Mouse (Mus musculus): ENCODE results near the gene Ppp1r15b. TPM values are rescaled to one million over a fixed set of nuclear protein-coding genes. Genes with fewer than 3 reads are reported as not detected.

Gene Ppp1r15b
- polyA plus RNA-seq, 1 experiment from 2014 or later = 45.7 TPM

DNA sequence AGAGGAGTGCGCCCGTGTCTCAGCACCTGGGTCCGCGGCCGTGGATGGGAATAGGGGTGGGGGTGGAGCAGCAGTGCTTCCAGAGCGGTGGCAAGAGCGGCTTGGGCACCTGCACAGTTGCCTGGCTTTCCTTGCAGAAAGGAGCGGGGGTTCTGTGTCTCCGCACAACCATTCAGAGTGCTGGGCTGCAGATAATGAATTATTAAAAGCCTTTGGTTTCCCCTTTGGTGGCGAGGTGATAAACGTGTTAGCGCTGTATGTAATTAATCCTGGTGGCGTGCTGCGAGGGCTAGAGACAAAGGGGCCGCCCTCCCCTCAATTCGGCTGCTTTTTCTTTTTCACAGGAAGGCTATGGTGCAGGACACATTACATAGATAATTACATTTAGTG, 51.8 kb downstream of the Ppp1r15b start:
- Histone ChIP-seq H3K4me2 (replicated peaks; ENCODE audit: low read depth, low read length) (peak overlapping the region; percentile 72), H3K27ac (ENCODE audit: low read length) (no peak overlapping the region)
- 1% methylated on average over 16 of the region's 16 CpGs for WGBS

DNA sequence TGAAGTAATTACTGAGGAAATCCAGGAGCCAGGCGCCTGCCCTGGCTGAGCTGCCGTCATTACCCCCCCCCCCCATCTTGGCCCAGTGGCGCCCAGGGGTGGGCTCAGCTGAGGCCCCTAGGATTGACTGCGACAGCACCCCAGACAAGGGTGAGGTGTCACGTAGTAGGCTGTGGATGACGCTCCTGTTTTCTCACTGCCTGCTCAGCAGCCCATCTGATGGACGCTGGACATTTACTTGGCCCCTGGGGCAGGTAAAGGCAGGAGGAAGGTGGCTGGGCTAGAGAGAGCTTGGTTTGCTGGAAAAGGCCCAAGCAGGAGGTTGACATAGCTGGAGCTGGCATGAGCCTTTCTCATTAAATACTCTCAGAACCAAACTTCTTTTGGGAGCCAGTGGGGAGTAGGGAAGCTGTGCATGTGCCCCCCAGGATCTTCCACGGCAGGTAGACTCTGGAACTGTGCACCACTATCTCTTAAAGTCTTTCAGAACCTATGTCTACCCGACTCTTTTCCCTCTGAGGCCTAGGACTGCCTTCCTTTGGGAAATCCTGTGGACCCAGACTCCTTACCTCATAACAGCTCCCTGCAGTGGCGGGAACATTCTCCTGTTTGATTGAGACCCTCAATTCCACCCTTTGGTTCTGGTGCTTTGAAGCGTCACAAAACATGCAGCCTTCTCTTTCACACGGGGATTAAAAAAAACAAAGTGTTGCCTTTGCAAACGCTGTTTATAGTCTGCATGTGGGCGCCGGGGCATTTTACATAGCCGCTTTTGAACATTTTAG, 52.4 kb downstream of the Ppp1r15b start:
- no peak overlapping the region for H3K27ac ChIP-seq (ENCODE audit: low read length)
- no peaks in the 10 kb centered on the region for H3K36me3 ChIP-seq (ENCODE audit: insufficient read depth, low read length)
- peaks cover 25% of the 10 kb centered on the region for H3K4me1 ChIP-seq (ENCODE audit: insufficient read depth, low read length)
- 30% methylated on average over 16 of the region's 16 CpGs for WGBS
- no peak overlapping the region for H3K9ac ChIP-seq (replicated peaks; ENCODE audit: low read length)
- ATAC-seq (ENCODE audit: low FRiP score, low TSS enrichment) = 0 out of 2 replicates have a peak, but pooled peaks have one; percentile 7
- H3K9me3 ChIP-seq (ENCODE audit: low read length) = no peaks in the 10 kb centered on the region
- H3K4me3 ChIP-seq (ENCODE audit: low read length) = no peak overlapping the region; the same call in 1 of the 2 replicates
- peak overlapping the region; percentile 72 for H3K4me2 ChIP-seq (replicated peaks; ENCODE audit: low read depth, low read length)
- H3K27me3 ChIP-seq (ENCODE audit: insufficient read depth, low read length) = peaks cover 21% of the 10 kb centered on the region

More for the DNA sequence above, 51.8 kb downstream of the Ppp1r15b start:
- Histone ChIP-seq H3K9ac (replicated peaks; ENCODE audit: low read length) (peak overlapping the region; percentile 48; the same call in 1 of the 2 replicates), H3K27me3 (ENCODE audit: insufficient read depth, low read length) (peaks cover 21% of the 10 kb centered on the region), H3K36me3 (ENCODE audit: insufficient read depth, low read length) (no peaks in the 10 kb centered on the region), H3K4me1 (ENCODE audit: insufficient read depth, low read length) (peaks cover 22% of the 10 kb centered on the region), H3K9me3 (ENCODE audit: low read length) (no peaks in the 10 kb centered on the region), H3K4me3 (ENCODE audit: low read length) (peak overlapping the region; percentile 49)
- 0 out of 2 replicates have a peak, but pooled peaks have one; percentile 4 for ATAC-seq (ENCODE audit: low FRiP score, low TSS enrichment)

DNA sequence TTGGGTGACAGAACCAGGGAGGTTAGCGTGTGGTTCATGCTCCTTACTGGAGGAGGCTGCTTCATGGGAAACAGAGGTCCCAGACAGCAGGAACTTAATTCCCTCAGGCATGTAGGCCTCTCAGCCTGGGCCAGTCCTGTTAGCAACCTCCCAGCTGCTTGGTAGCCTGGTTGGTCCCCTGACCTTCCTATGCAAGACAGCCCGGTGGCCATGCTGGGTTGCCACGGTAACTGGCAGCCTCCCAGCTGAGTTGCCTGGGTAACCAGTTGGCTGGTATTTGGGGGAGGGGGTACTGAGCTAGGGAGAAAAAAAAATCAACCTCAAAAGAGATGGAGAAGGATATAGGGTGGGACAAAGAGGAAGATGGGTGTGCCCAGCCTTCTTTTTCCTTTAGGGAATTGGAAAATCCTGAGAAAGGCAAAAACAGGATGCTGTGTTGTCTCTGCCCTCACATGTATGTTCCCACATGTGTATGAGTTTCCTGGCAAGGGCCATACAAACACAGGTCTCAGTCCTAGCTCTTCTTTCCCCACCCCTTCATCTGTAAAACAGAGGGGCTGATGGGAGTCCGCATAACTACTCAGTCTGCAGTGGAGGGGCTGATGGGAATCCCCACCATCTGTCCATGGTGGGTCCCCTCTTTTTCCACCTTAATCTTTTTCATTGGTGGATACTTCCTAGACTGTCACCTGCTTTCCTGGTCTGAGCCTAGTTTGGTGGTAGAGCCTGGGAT, 57.2 kb downstream of the Ppp1r15b start:
- WGBS = 30% methylated on average over 4 of the region's 4 CpGs
- no peak for ATAC-seq (ENCODE audit: low FRiP score, low TSS enrichment)
- no peak overlapping the region for H3K27ac ChIP-seq (ENCODE audit: low read length)
- no peaks in the 10 kb centered on the region for H3K9me3 ChIP-seq (ENCODE audit: low read length)
- H3K4me3 ChIP-seq (ENCODE audit: low read length) = no peak overlapping the region
- no peak overlapping the region for H3K9ac ChIP-seq (replicated peaks; ENCODE audit: low read length)
- H3K4me1 ChIP-seq (ENCODE audit: insufficient read depth, low read length) = peaks cover 6% of the 10 kb centered on the region
- peaks cover 4% of the 10 kb centered on the region; the same call in 1 of the 2 replicates for H3K27me3 ChIP-seq (ENCODE audit: insufficient read depth, low read length)
- H3K4me2 ChIP-seq (replicated peaks; ENCODE audit: low read depth, low read length) = no peak overlapping the region
- H3K36me3 ChIP-seq (ENCODE audit: insufficient read depth, low read length) = no peaks in the 10 kb centered on the region

DNA sequence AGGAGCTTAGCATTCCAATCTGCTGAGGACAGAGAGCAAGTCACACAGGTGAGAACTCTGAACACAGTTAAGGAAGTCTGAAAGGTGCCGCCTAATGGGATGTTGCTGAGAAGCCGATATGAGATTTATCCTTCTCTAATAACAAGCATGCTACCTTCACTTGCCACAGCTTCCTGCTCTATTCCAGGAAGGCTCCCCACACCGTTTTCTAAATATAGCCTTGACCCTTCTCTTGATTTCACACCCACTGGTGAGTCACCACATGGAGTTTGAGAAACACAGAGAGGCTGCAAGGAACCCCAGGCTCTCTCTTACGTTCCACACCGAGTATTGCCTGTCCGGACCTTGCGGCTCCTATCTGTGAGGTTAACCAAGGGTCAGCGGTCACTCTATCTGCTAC, 57.8 kb downstream of the Ppp1r15b start:
- peaks cover 10% of the 10 kb centered on the region for H3K4me1 ChIP-seq (ENCODE audit: insufficient read depth, low read length)
- ATAC-seq (ENCODE audit: low FRiP score, low TSS enrichment) = no peak
- H3K9me3 ChIP-seq (ENCODE audit: low read length) = no peaks in the 10 kb centered on the region
- no peaks in the 10 kb centered on the region; the same call in 1 of the 2 replicates for H3K27me3 ChIP-seq (ENCODE audit: insufficient read depth, low read length)
- H3K36me3 ChIP-seq (ENCODE audit: insufficient read depth, low read length) = no peaks in the 10 kb centered on the region
- no peak overlapping the region for H3K27ac ChIP-seq (ENCODE audit: low read length)
- WGBS = 81% methylated on average over 8 of the region's 8 CpGs
- no peak overlapping the region for H3K9ac ChIP-seq (replicated peaks; ENCODE audit: low read length)
- no peak overlapping the region for H3K4me2 ChIP-seq (replicated peaks; ENCODE audit: low read depth, low read length)
- H3K4me3 ChIP-seq (ENCODE audit: low read length) = no peak overlapping the region

Other genes starting within 250 kb of the Ppp1r15b start
- 27.2 and 29.0 TPM in 2 replicates for gene Mdm4, start 100.6 kb upstream of the Ppp1r15b start, polyA plus RNA-seq (2015; fragmentation: Nextera tagmentation; extraction: Ambion mirVana)
- gene Pik3c2b, start 85.5 kb upstream of the Ppp1r15b start, polyA plus RNA-seq (2015; fragmentation: Nextera tagmentation; extraction: Ambion mirVana) = 5.1 and 5.8 TPM in 2 replicates
- gene Plekha6, start 33.1 kb downstream of the Ppp1r15b start, polyA plus RNA-seq (2015; fragmentation: Nextera tagmentation; extraction: Ambion mirVana) = 8.5 and 9.7 TPM in 2 replicates
- gene Golt1a, start 178.7 kb downstream of the Ppp1r15b start, polyA plus RNA-seq (2015; fragmentation: Nextera tagmentation; extraction: Ambion mirVana) = 7.9 and 8.0 TPM in 2 replicates
- not detected in 2 replicates for gene Kiss1, start 190.7 kb downstream of the Ppp1r15b start, polyA plus RNA-seq (2015; fragmentation: Nextera tagmentation; extraction: Ambion mirVana)
- gene Ren1, start 219.4 kb downstream of the Ppp1r15b start, polyA plus RNA-seq (2015; fragmentation: Nextera tagmentation; extraction: Ambion mirVana) = 412 and 490 TPM in 2 replicates
- 3.9 and 4.9 TPM in 2 replicates for gene Etnk2, start 232.4 kb downstream of the Ppp1r15b start, polyA plus RNA-seq (2015; fragmentation: Nextera tagmentation; extraction: Ambion mirVana)

Data from kidney, embryonic 16.5 days (tissue).